Mouse (Mus musculus): ENCODE measurements around the gene Fam24b. TPM values are rescaled to one million over a fixed set of nuclear protein-coding genes. Genes with fewer than 3 reads are reported as not detected.

Fam24b gene
- polyA plus RNA-seq, 1 experiment from 2014 or later, result not detected

- H3K36me3 ChIP-seq (ENCODE audit: control insufficient read depth, insufficient read depth, low read length), result no peaks in the 10 kb centered on the region
- H3K27me3 ChIP-seq (ENCODE audit: control insufficient read depth, insufficient read depth, low read length), result no peaks in the 10 kb centered on the region
- 71% methylated on average over 5 of the region's 5 CpGs for WGBS (ENCODE audit: insufficient replicate concordance)
- no peak for ATAC-seq (replicated peaks; ENCODE audit: insufficient number of reproducible peaks, low FRiP score, low TSS enrichment)
- H3K4me1 ChIP-seq (ENCODE audit: control insufficient read depth, insufficient read depth, low read length), result no peaks in the 10 kb centered on the region
- no peak overlapping the region for H3K4me2 ChIP-seq
- H3K9me3 ChIP-seq (replicated peaks; ENCODE audit: control insufficient read depth, low read length), result no peaks in the 10 kb centered on the region
- H3K27ac ChIP-seq (ENCODE audit: low read depth, low read length), result no peak overlapping the region
- H3K4me3 ChIP-seq (ENCODE audit: low read depth, low read length), result no peak overlapping the region
- H3K9ac ChIP-seq (ENCODE audit: low read depth, low read length), result no peak overlapping the region
Observed at GRCm38 (mm10) chr7:131306733-131307132, 22.6 kb downstream of the Fam24b start.

- no peak overlapping the region for H3K9ac ChIP-seq (ENCODE audit: low read depth, low read length)
- ATAC-seq (replicated peaks; ENCODE audit: insufficient number of reproducible peaks, low FRiP score, low TSS enrichment), result no peak
- H3K27ac ChIP-seq (ENCODE audit: low read depth, low read length), result no peak overlapping the region
- H3K4me2 ChIP-seq, result no peak overlapping the region
- H3K4me1 ChIP-seq (ENCODE audit: control insufficient read depth, insufficient read depth, low read length), result no peaks in the 10 kb centered on the region
- H3K36me3 ChIP-seq (ENCODE audit: control insufficient read depth, insufficient read depth, low read length), result no peaks in the 10 kb centered on the region
- H3K27me3 ChIP-seq (ENCODE audit: control insufficient read depth, insufficient read depth, low read length), result no peaks in the 10 kb centered on the region
- H3K9me3 ChIP-seq (replicated peaks; ENCODE audit: control insufficient read depth, low read length), result no peaks in the 10 kb centered on the region
- H3K4me3 ChIP-seq (ENCODE audit: low read depth, low read length), result no peak overlapping the region
- WGBS (ENCODE audit: insufficient replicate concordance), result 73% methylated on average over 8 of the region's 8 CpGs
Observed at GRCm38 (mm10) chr7:131303340-131303739, 26.0 kb downstream of the Fam24b start.

- no peak overlapping the region for H3K4me2 ChIP-seq
- ATAC-seq (replicated peaks; ENCODE audit: insufficient number of reproducible peaks, low FRiP score, low TSS enrichment), result no peak
- no peak overlapping the region for H3K4me3 ChIP-seq (ENCODE audit: low read depth, low read length)
- H3K9ac ChIP-seq (ENCODE audit: low read depth, low read length), result no peak overlapping the region
- H3K27me3 ChIP-seq (ENCODE audit: control insufficient read depth, insufficient read depth, low read length), result no peaks in the 10 kb centered on the region
- 69% methylated on average over 8 of the region's 8 CpGs for WGBS (ENCODE audit: insufficient replicate concordance)
- H3K36me3 ChIP-seq (ENCODE audit: control insufficient read depth, insufficient read depth, low read length), result no peaks in the 10 kb centered on the region
- no peak overlapping the region for H3K27ac ChIP-seq (ENCODE audit: low read depth, low read length)
- no peaks in the 10 kb centered on the region for H3K9me3 ChIP-seq (replicated peaks; ENCODE audit: control insufficient read depth, low read length)
- H3K4me1 ChIP-seq (ENCODE audit: control insufficient read depth, insufficient read depth, low read length), result no peaks in the 10 kb centered on the region
Observed at GRCm38 (mm10) chr7:131297151-131297550, 32.2 kb downstream of the Fam24b start.

Other genes with a start within 250 kb of the Fam24b start
- not detected in 2 replicates for gene 4933402N03Rik, start 183.2 kb downstream of the Fam24b start, polyA plus RNA-seq (2014; fragmentation: Nextera tagmentation; extraction: Ambion mirVana)
- gene 5430419D17Rik, start 155.1 kb downstream of the Fam24b start, polyA plus RNA-seq (2014; fragmentation: Nextera tagmentation; extraction: Ambion mirVana), result 0.10 and 0.44 TPM in 2 replicates
- 0.64 and 1.1 TPM in 2 replicates for gene Cuzd1, start 7.2 kb downstream of the Fam24b start, polyA plus RNA-seq (2014; fragmentation: Nextera tagmentation; extraction: Ambion mirVana)
- not detected in 2 replicates for gene Fam24a, start 4.3 kb upstream of the Fam24b start, polyA plus RNA-seq (2014; fragmentation: Nextera tagmentation; extraction: Ambion mirVana)
- gene 2310057M21Rik, start 33.2 kb upstream of the Fam24b start, polyA plus RNA-seq (2014; fragmentation: Nextera tagmentation; extraction: Ambion mirVana), result 18.5 and 25.9 TPM in 2 replicates
- gene Pstk, start 41.6 kb upstream of the Fam24b start, polyA plus RNA-seq (2014; fragmentation: Nextera tagmentation; extraction: Ambion mirVana), result 74.5 and 94.3 TPM in 2 replicates
- gene Ikzf5, start 81.0 kb upstream of the Fam24b start, polyA plus RNA-seq (2014; fragmentation: Nextera tagmentation; extraction: Ambion mirVana), result 15.1 TPM in 2 replicates
- 76.5 and 87.5 TPM in 2 replicates for gene Acadsb, start 81.1 kb upstream of the Fam24b start, polyA plus RNA-seq (2014; fragmentation: Nextera tagmentation; extraction: Ambion mirVana)
- not detected in 2 replicates for gene Hmx3, start 213.4 kb upstream of the Fam24b start, polyA plus RNA-seq (2014; fragmentation: Nextera tagmentation; extraction: Ambion mirVana)
- gene Hmx2, start 219.3 kb upstream of the Fam24b start, polyA plus RNA-seq (2014; fragmentation: Nextera tagmentation; extraction: Ambion mirVana), result not detected in 2 replicates
- gene Bub3, start 230.7 kb upstream of the Fam24b start, polyA plus RNA-seq (2014; fragmentation: Nextera tagmentation; extraction: Ambion mirVana), result 147 and 148 TPM in 2 replicates

Measured in heart, embryonic 11.5 days (tissue).